Mouse (Mus musculus) testis, adult 10 weeks (tissue): ENCODE measurements around the gene Tfap2c. TPM values are rescaled to one million over a fixed set of nuclear protein-coding genes. Genes with fewer than 3 reads are reported as not detected.

Source experiments
- polyA plus RNA-seq: library from polyadenylated mRNA; stranded (reverse); fragments of 350-450 nt; fragmentation: Illumina TruSeq; extraction: RNeasy Lipid Tissue Mini Kit (QIAGEN cat#74804); gene quantifications from one replicate; pipeline ENCODE4 v1.2.3, GENCODE M21; 2014; ENCODE audit warnings: low read depth, low replicate concordance

Gene Tfap2c
- polyA plus RNA-seq, result not detected

GRCm38 (mm10) chr2:172549371-172550155 lies at the start of gene Tfap2c:
Gene Tfap2c, plus strand, starts transcription at chr2:172549593.

Other genes with a start within 250 kb of the Tfap2c start
- gene Fam210b, start 204.0 kb upstream of the Tfap2c start, polyA plus RNA-seq, result 11.5 TPM
- 73.7 TPM for gene Aurka, start 179.1 kb upstream of the Tfap2c start, polyA plus RNA-seq
- 19.4 TPM for gene Cstf1, start 178.9 kb upstream of the Tfap2c start, polyA plus RNA-seq
- 0.17 TPM for gene Cass4, start 155.8 kb upstream of the Tfap2c start, polyA plus RNA-seq
- gene Rtf2, start 109.0 kb upstream of the Tfap2c start, polyA plus RNA-seq, result 3.8 TPM
- gene Gcnt7, start 91.0 kb upstream of the Tfap2c start, polyA plus RNA-seq, result 0.11 TPM
- 410 TPM for gene Fam209, start 77.1 kb upstream of the Tfap2c start, polyA plus RNA-seq